Mouse (Mus musculus) Muller cell, postnatal 12 days (primary cell): ENCODE data around the gene Pnmal1.

ENCODE experiments used
- DNase-seq: peaks from one replicate; pipeline ENCODE4 v3.0.0-alpha.2; 2015; ENCODE audit errors: inconsistent ontology term

Gene Pnmal1

GRCm38 (mm10) chr7:16924037-16924834 is 35.2 kb upstream of the Pnmal1 start, which contains the start of gene Calm3:
Calm3 (minus strand) TSS chr7:16924114.
- peak; percentile 100 for DNase-seq

- no peak for DNase-seq
Measured at GRCm38 (mm10) chr7:16928341-16928740, 31.1 kb upstream of the Pnmal1 start.

- DNase-seq, result no peak
Measured at GRCm38 (mm10) chr7:16930850-16931249, 28.6 kb upstream of the Pnmal1 start.

- DNase-seq, result peak; percentile 68
Measured at GRCm38 (mm10) chr7:16931968-16932627, 27.4 kb upstream of the Pnmal1 start.

- DNase-seq, result no peak
Measured at GRCm38 (mm10) chr7:16932704-16933577, 26.5 kb upstream of the Pnmal1 start.

GRCm38 (mm10) chr7:16937312-16937711 is 22.2 kb upstream of the Pnmal1 start:
- DNase-seq, result no peak

GRCm38 (mm10) chr7:16938117-16938791 is 21.2 kb upstream of the Pnmal1 start:
- DNase-seq, result no peak

- DNase-seq, result no peak
Measured at GRCm38 (mm10) chr7:16940292-16940691, 19.2 kb upstream of the Pnmal1 start.

GRCm38 (mm10) chr7:16942861-16943260 is 16.6 kb upstream of the Pnmal1 start:
- DNase-seq, result no peak

GRCm38 (mm10) chr7:16944061-16944807 is 15.2 kb upstream of the Pnmal1 start, which contains the start of gene Pnmal2:
Pnmal2 (plus strand) TSS chr7:16944682.
- peak; percentile 87 for DNase-seq

- no peak for DNase-seq
Measured at GRCm38 (mm10) chr7:16944808-16945315, 14.6 kb upstream of the Pnmal1 start.

GRCm38 (mm10) chr7:16945419-16945818 is 14.1 kb upstream of the Pnmal1 start:
- no peak for DNase-seq

- peak; percentile 56 for DNase-seq
Measured at GRCm38 (mm10) chr7:16946441-16947348, 12.8 kb upstream of the Pnmal1 start.

- no peak for DNase-seq
Measured at GRCm38 (mm10) chr7:16947349-16947895, 12.1 kb upstream of the Pnmal1 start.

GRCm38 (mm10) chr7:16947959-16948361 is 11.5 kb upstream of the Pnmal1 start:
- no peak for DNase-seq

GRCm38 (mm10) chr7:16948923-16949458 is 10.5 kb upstream of the Pnmal1 start:
- no peak for DNase-seq

- DNase-seq, result peak; percentile 74
Measured at GRCm38 (mm10) chr7:16949908-16950841, 9.3 kb upstream of the Pnmal1 start.
